Mouse (Mus musculus) kidney, adult 2 months (tissue): Measurements from ENCODE around the gene Msi1.

ENCODE experiments used
- CTCF ChIP-seq: fragments of 200-500 bp; conservative IDR thresholded peaks from 2 replicates; pipeline ENCODE4 v1.5.1; 2011; ENCODE audit warnings: low read depth, mild to moderate bottlenecking, control low read depth, low read length, moderate library complexity, mixed read lengths; ENCODE audit not compliant: insufficient read depth, insufficient read length
- POLR2A ChIP-seq: fragments of 200-500 bp; IDR thresholded peaks from one replicate; pipeline ENCODE4 v1.6.1; 2011; ENCODE audit warnings: low read depth, low read length, control low read depth

- TF ChIP-seq CTCF (no peak), POLR2A (no peak)
Measured at GRCm38 (mm10) chr5:115450410-115451317, 21.3 kb downstream of the Msi1 start.
